Mouse (Mus musculus): ENCODE results near the gene Sirpa. TPM values are rescaled to one million over a fixed set of nuclear protein-coding genes. Genes with fewer than 3 reads are reported as not detected.

Sirpa gene
- total RNA-seq (2023), result 350 and 414 TPM in 2 replicates

GRCm38 (mm10) chr2:129592459-129593140 lies at the start of gene Sirpa:
Gene Sirpa, plus strand, starts transcription at chr2:129592835.

Other genes with a start within 250 kb of the Sirpa start
- gene Il1b, start 221.7 kb upstream of the Sirpa start, total RNA-seq (2023), result 637 and 806 TPM in 2 replicates
- 0.47 TPM in 1 of 2 replicates, not detected in the other for gene F830045P16Rik, start 56.2 kb upstream of the Sirpa start, total RNA-seq (2023)
- gene Pdyn, start 107.0 kb downstream of the Sirpa start, total RNA-seq (2023), result not detected in 2 replicates
- 29.6 and 40.7 TPM in 2 replicates for gene Stk35, start 207.7 kb downstream of the Sirpa start, total RNA-seq (2023)

All from neutrophil, adult 65 days (primary cell).